Mouse (Mus musculus) CH12.LX (cell line): Measurements from ENCODE around the gene Jpt2. TPM values are rescaled to one million over a fixed set of nuclear protein-coding genes. Genes with fewer than 3 reads are reported as not detected.
A peak's percentile ranks its signal among the peaks of the same experiment; 100 is the strongest.

Experiments used
- DNase-seq: peaks from one replicate; pipeline ENCODE4 v3.0.0-alpha.2; 2013; ENCODE audit errors: extremely low read depth
- H3K27ac ChIP-seq: 2 replicates; pipeline ENCODE4 v1.5.1; 2012; ENCODE audit warnings: low read depth, mild to moderate bottlenecking, control low read depth, moderate library complexity; ENCODE audit not compliant: insufficient read depth
- H3K27me3 ChIP-seq: replicated peaks from 2 replicates; pipeline ENCODE3; 2012; ENCODE audit warnings: inconsistent platforms
- H3K36me3 ChIP-seq, 2 experiments: replicated peaks in 1 of 2; 2 replicates each; pipeline versions ENCODE3 to v1.6.1; 2012; ENCODE audit warnings: inconsistent platforms in 1 of 2, low read length in 1 of 2, mild to moderate bottlenecking in 1 of 2, mixed read lengths in 1 of 2, moderate library complexity in 1 of 2; ENCODE audit not compliant: control insufficient read depth in 1 of 2, insufficient read depth in 1 of 2
- H3K4me1 ChIP-seq, 2 experiments: 2 replicates each; pipeline ENCODE4 v1.6.1; 2012; ENCODE audit warnings: inconsistent platforms in 1 of 2, moderate library complexity in 1 of 2; ENCODE audit not compliant: insufficient read depth in 2 of 2, control insufficient read depth in 1 of 2
- H3K4me2 ChIP-seq: 2 replicates; pipeline ENCODE4 v1.6.1; 2012; ENCODE audit warnings: low read depth, mild to moderate bottlenecking, control low read depth; ENCODE audit not compliant: poor library complexity, insufficient read depth, severe bottlenecking
- H3K4me3 ChIP-seq, 3 experiments: fragments of 150-350 bp in 1 of 3; sonication (generic) in 1 of 3; replicated peaks in 1 of 3; 2 replicates each; pipeline versions ENCODE3 to v1.5.1; 2011 to 2012; ENCODE audit warnings: low read depth in 2 of 3, low read length in 2 of 3, mild to moderate bottlenecking in 2 of 3, moderate library complexity in 2 of 3, control low read depth in 1 of 3, improper control_type of control experiment in 1 of 3, inconsistent platforms in 1 of 3, mixed read lengths in 1 of 3; ENCODE audit not compliant: poor library complexity in 1 of 3
- H3K79me2 ChIP-seq: replicated peaks from 2 replicates; pipeline ENCODE4 v1.6.1; 2012; ENCODE audit warnings: mild to moderate bottlenecking, moderate library complexity; ENCODE audit not compliant: control insufficient read depth, poor library complexity, insufficient read depth, severe bottlenecking; ENCODE audit errors: extremely low read depth
- H3K9ac ChIP-seq: 2 replicates; pipeline ENCODE4 v1.6.1; 2012; ENCODE audit warnings: low read depth, mild to moderate bottlenecking, control low read depth, moderate library complexity; ENCODE audit not compliant: insufficient read depth
- H3K9me3 ChIP-seq: replicated peaks from 2 replicates; pipeline ENCODE3; 2012; ENCODE audit warnings: low read length, inconsistent platforms, mixed read lengths
- BHLHE40 ChIP-seq: IDR thresholded peaks from 2 replicates; pipeline ENCODE4 v1.6.1; 2011; ENCODE audit warnings: mild to moderate bottlenecking, low read depth, low read length, improper control_type of control experiment
- CHD1 ChIP-seq: IDR thresholded peaks from 2 replicates; pipeline ENCODE4 v1.6.1; 2012; ENCODE audit warnings: low read depth, low read length, improper control_type of control experiment, inconsistent platforms
- CHD2 ChIP-seq: IDR thresholded peaks from 2 replicates; pipeline ENCODE4 v1.6.1; 2011; ENCODE audit warnings: low read length, improper control_type of control experiment
- CTCF ChIP-seq, 2 experiments: IDR thresholded peaks in 1 of 2; conservative IDR thresholded peaks in 1 of 2; 2 replicates each; pipeline ENCODE4 v1.5.1; 2011 to 2012; ENCODE audit warnings: low read depth in 2 of 2, low read length in 2 of 2, improper control_type of control experiment in 1 of 2, inconsistent platforms in 1 of 2, mild to moderate bottlenecking in 1 of 2, moderate library complexity in 1 of 2
- E2F4 ChIP-seq: IDR thresholded peaks from 2 replicates; pipeline ENCODE4 v1.6.1; 2011; ENCODE audit warnings: low read depth, low read length, improper control_type of control experiment; ENCODE audit not compliant: insufficient replicate concordance
- ELF1 ChIP-seq: IDR thresholded peaks from 2 replicates; pipeline ENCODE4 v1.6.1; 2014; ENCODE audit warnings: low read depth, mild to moderate bottlenecking, inconsistent platforms, low read length, improper control_type of control experiment
- ETS1 ChIP-seq: conservative IDR thresholded peaks from 2 replicates; pipeline ENCODE4 v1.6.1; 2012; ENCODE audit warnings: low read depth, mild to moderate bottlenecking, inconsistent platforms, low read length, improper control_type of control experiment, moderate library complexity
- GABPA ChIP-seq: IDR thresholded peaks from 2 replicates; pipeline ENCODE4 v1.6.1; 2012; ENCODE audit warnings: low read depth, low read length, improper control_type of control experiment, inconsistent platforms; ENCODE audit not compliant: insufficient replicate concordance
- HCFC1 ChIP-seq: IDR thresholded peaks from 2 replicates; pipeline ENCODE4 v1.6.1; 2012; ENCODE audit warnings: low read depth, mild to moderate bottlenecking, inconsistent platforms, low read length, improper control_type of control experiment
- JUN ChIP-seq: IDR thresholded peaks from 2 replicates; pipeline ENCODE4 v1.6.1; 2011; ENCODE audit warnings: low read depth, mild to moderate bottlenecking, low read length, improper control_type of control experiment, moderate library complexity; ENCODE audit not compliant: insufficient read depth
- MAX ChIP-seq: IDR thresholded peaks from 2 replicates; pipeline ENCODE4 v1.6.1; 2011; ENCODE audit warnings: low read length, improper control_type of control experiment
- MAZ ChIP-seq: IDR thresholded peaks from 2 replicates; pipeline ENCODE4 v1.6.1; 2012; ENCODE audit warnings: low read depth, mild to moderate bottlenecking, inconsistent platforms, low read length, improper control_type of control experiment, moderate library complexity
- MEF2A ChIP-seq: IDR thresholded peaks from 2 replicates; pipeline ENCODE4 v1.6.1; 2014; ENCODE audit warnings: low read depth, mild to moderate bottlenecking, inconsistent platforms, low read length, improper control_type of control experiment, borderline replicate concordance
- MXI1 ChIP-seq: IDR thresholded peaks from 2 replicates; pipeline ENCODE4 v1.6.1; 2011; ENCODE audit warnings: mild to moderate bottlenecking, low read depth, low read length, improper control_type of control experiment
- MYC ChIP-seq: IDR thresholded peaks from 2 replicates; pipeline ENCODE4 v1.6.1; 2011; ENCODE audit warnings: low read depth, mild to moderate bottlenecking, improper control_type of control experiment, low read length
- NRF1 ChIP-seq: IDR thresholded peaks from 2 replicates; pipeline ENCODE4 v1.6.1; 2014; ENCODE audit warnings: low read depth, mild to moderate bottlenecking, inconsistent platforms, low read length, improper control_type of control experiment, moderate library complexity
- POLR2A ChIP-seq: IDR thresholded peaks from 2 replicates; pipeline ENCODE4 v1.6.1; 2011; ENCODE audit warnings: low read depth, mild to moderate bottlenecking, improper control_type of control experiment, low read length
- RAD21 ChIP-seq: IDR thresholded peaks from 2 replicates; pipeline ENCODE4 v1.6.1; 2011; ENCODE audit warnings: low read depth, mild to moderate bottlenecking, low read length, improper control_type of control experiment, moderate library complexity
- RCOR1 ChIP-seq: conservative IDR thresholded peaks from 2 replicates; pipeline ENCODE4 v1.6.1; 2012; ENCODE audit warnings: low read depth, mild to moderate bottlenecking, inconsistent platforms, low read length, improper control_type of control experiment
- SIN3A ChIP-seq: IDR thresholded peaks from 2 replicates; pipeline ENCODE4 v1.6.1; 2012; ENCODE audit warnings: low read length, improper control_type of control experiment, inconsistent platforms
- SMC3 ChIP-seq: IDR thresholded peaks from 2 replicates; pipeline ENCODE4 v1.6.1; 2011; ENCODE audit warnings: low read depth, low read length, improper control_type of control experiment
- TCF12 ChIP-seq: IDR thresholded peaks from 2 replicates; pipeline ENCODE4 v1.6.1; 2014; ENCODE audit warnings: low read depth, mild to moderate bottlenecking, inconsistent platforms, low read length, improper control_type of control experiment
- USF1 ChIP-seq: IDR thresholded peaks from 2 replicates; pipeline ENCODE4 v1.6.1; 2014; ENCODE audit warnings: low read depth, mild to moderate bottlenecking, inconsistent platforms, low read length, improper control_type of control experiment
- ZMIZ1 ChIP-seq: IDR thresholded peaks from 2 replicates; pipeline ENCODE4 v1.6.1; 2012; ENCODE audit warnings: low read depth, mild to moderate bottlenecking, inconsistent platforms, low read length, improper control_type of control experiment
- ZNF384 ChIP-seq: IDR thresholded peaks from 2 replicates; pipeline ENCODE4 v1.6.1; 2012; ENCODE audit warnings: low read depth, low read length, improper control_type of control experiment, inconsistent platforms
- dilution Hi-C: fragments of 300-500 bp; cut with MboI; formaldehyde crosslinking; loops from 2 replicates; pipeline ENCODE4 v1.14.3; 2020; ENCODE audit warnings: low sequenced_read_pairs; ENCODE audit not compliant: extremely low pct_unique_long_range_greater_than_20kb, extremely low pct_ligation_motif_present
- in situ Hi-C: fragments of 300-500 bp; cut with MboI; formaldehyde crosslinking; loops from 3 replicates; pipeline ENCODE4 v1.14.3; 2019; ENCODE audit warnings: low sequenced_read_pairs, low pct_ligation_motif_present, low pct_unique_long_range_greater_than_20kb, mixed read lengths
- polyA plus RNA-seq: library from polyadenylated mRNA; unstranded; fragments of >175 nt; gene quantifications from 2 replicates; pipeline ENCODE4 v1.2.1, GENCODE M21; 2012; ENCODE audit warnings: low read depth; ENCODE audit not compliant: insufficient read length
- total RNA-seq, 2 experiments: library from RNA; depleted of rRNA; stranded (reverse); fragments of 300-350 nt in 1 of 2; fragments of >200 nt in 1 of 2; gene quantifications; 2 replicates each; pipeline ENCODE4 v1.2.3; 2012 to 2014

The Jpt2 gene
- total and polyA plus RNA-seq, 3 experiments = 33.5 to 70.9 (median 62.9) TPM

- Histone ChIP-seq H3K4me3 (peak overlapping the region; percentile 90 to 96 (median 93)), H3K4me1 (peaks cover 3 to 23% of the 10 kb centered on the region in 2 experiments), H3K9me3 (no peaks in the 10 kb centered on the region), H3K36me3 (peaks cover 29 to 58% of the 10 kb centered on the region in 2 experiments), H3K27me3 (no peaks in the 10 kb centered on the region), H3K27ac (no peak overlapping the region), H3K4me2 (peak overlapping the region; percentile 80), H3K9ac (peak overlapping the region; percentile 73), H3K79me2 (peaks cover 49% of the 10 kb centered on the region)
- dilution Hi-C loops (no loop called here), in situ Hi-C loops (no loop called here)
- DNase-seq = no peak
- TF ChIP-seq MAZ = no peak
- TF ChIP-seq ZNF384 = no peak
- TF ChIP-seq SIN3A = no peak
- TF ChIP-seq E2F4 = no peak
- no peak for TF ChIP-seq MEF2A
- TF ChIP-seq NRF1 = no peak
- TF ChIP-seq RCOR1 = no peak
- no peak for TF ChIP-seq MXI1
- no peak for TF ChIP-seq MAX
- no peak for TF ChIP-seq CHD1
- TF ChIP-seq USF1 = no peak
- no peak for TF ChIP-seq ZMIZ1
- TF ChIP-seq HCFC1 = no peak
- no peak for TF ChIP-seq ELF1
- no peak for TF ChIP-seq GABPA
- TF ChIP-seq ETS1 = no peak
Observed at GRCm38 (mm10) chr17:24959371-24959770, 1.1 kb downstream of the Jpt2 start.

GRCm38 (mm10) chr17:24953291-24953690 lies 7.2 kb downstream of the Jpt2 start:
- no peaks in the 10 kb centered on the region for H3K9me3 ChIP-seq
- no peak overlapping the region for H3K9ac ChIP-seq
- H3K4me3 ChIP-seq = no peak overlapping the region
- in situ Hi-C loops = no loop called here
- no peaks in the 10 kb centered on the region for H3K27me3 ChIP-seq
- DNase-seq = no peak
- peaks cover 56 to 89% of the 10 kb centered on the region in 2 experiments for H3K36me3 ChIP-seq
- peaks cover 2 to 41% of the 10 kb centered on the region in 2 experiments; a peak in 3 of 4 replicates for H3K4me1 ChIP-seq
- H3K79me2 ChIP-seq = peaks cover 70% of the 10 kb centered on the region
- no peak overlapping the region for H3K4me2 ChIP-seq
- dilution Hi-C loops = no loop called here
- no peak overlapping the region for H3K27ac ChIP-seq
- TF ChIP-seq CHD2 = no peak
- no peak for TF ChIP-seq JUN
- TF ChIP-seq ZMIZ1 = no peak
- no peak for TF ChIP-seq E2F4
- no peak for TF ChIP-seq POLR2A
- no peak for TF ChIP-seq CTCF (conservative IDR thresholded peaks at IDR 0.05 in 1 of 2, IDR thresholded peaks at IDR 0.05 in 1 of 2; ENCODE audit: low read depth in 2 of 2, low read length in 2 of 2)
- no peak for TF ChIP-seq TCF12
- no peak for TF ChIP-seq RAD21
- no peak for TF ChIP-seq SMC3
- no peak for TF ChIP-seq BHLHE40
- TF ChIP-seq NRF1 = no peak
- TF ChIP-seq MYC = no peak
